ENCODE assay signal across 8 mouse cellular contexts in the genomic region with DNA sequence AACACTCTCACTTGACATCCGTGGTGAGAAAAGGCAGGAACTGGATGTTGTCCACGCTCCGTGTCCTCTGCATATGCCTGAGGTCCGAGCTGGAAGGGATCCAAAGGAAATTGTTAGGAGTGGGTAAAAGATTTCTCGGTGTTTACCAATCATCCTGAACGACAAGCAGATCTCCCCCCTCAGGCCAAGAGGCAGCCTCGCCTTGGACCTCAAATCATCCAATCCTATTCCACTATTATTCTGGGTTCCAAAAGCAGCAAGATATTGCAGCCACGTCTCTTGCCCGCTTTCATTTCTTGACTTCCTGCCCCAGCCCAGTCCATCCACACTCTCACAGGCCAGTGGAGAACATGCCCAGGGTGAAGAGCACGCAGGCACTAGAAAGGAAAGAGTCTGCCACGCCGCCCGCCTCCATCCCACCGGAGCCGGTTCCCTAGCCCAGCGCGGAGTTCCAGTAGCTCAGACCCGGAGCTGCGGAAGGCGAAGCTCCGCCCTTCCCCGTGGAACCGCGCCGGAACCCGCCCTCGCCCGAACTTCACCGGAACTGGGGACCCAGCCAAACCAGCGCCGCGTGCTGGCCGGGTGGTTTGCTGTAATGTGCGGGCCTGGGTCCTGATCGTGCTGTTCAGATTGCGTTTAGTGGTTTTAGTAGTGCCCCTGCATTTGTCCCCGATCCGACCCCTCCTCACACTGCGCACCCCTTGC. TPM values are rescaled to one million over a fixed set of nuclear protein-coding genes. Genes with fewer than 3 reads are reported as not detected.
DNase-seq lines count a peak whose midpoint lies in the region; ATAC-seq and TF ChIP-seq lines count a peak whose summit lies in the region.

A gene (minus strand): TSS at position 520 of the 705 bp plus-strand sequence.

- peak; percentile 54 for DNase-seq in CH12.LX (ENCODE audit: extremely low read depth)
- peak; percentile 81 for DNase-seq in cerebellum, adult 11 months
- peak; percentile 77 for DNase-seq in heart, postnatal 25 days (ENCODE audit: low spot score)
- peak; percentile 84 to 88 for DNase-seq in layer of hippocampus, adult 18-20 months (ENCODE audit: low spot score in 2 of 2)
- DNase-seq in ovary, adult 18-20 months (ENCODE audit: low spot score) = peak; percentile 75
- DNase-seq in thymus, postnatal 10 days (ENCODE audit: low spot score in 2 of 2) = peak; percentile 71 to 80

- peak; percentile 38 for ATAC-seq in forebrain, embryonic 15.5 days (replicated peaks)
- peak; percentile 69; the same call in 1 of the 2 replicates for ATAC-seq in lung, embryonic 15.5 days (ENCODE audit: borderline replicate concordance, extremely low read depth, low FRiP score, low TSS enrichment)

- intact Hi-C loops in heart, postnatal 25 days (cut with DNase I) = no loop called here

- H3K9ac ChIP-seq in CH12.LX (ENCODE audit: insufficient read depth, low read depth) = peak within 1 kb of the TSS; percentile 84
- H3K9ac ChIP-seq in forebrain, embryonic 15.5 days (replicated peaks) = peak within 1 kb of the TSS; percentile 76
- H3K9ac ChIP-seq in lung, embryonic 15.5 days = peak within 1 kb of the TSS; percentile 73

- H3K9me3 ChIP-seq in CH12.LX (replicated peaks; ENCODE audit: low read length) = no peaks in the 10 kb centered on the region
- H3K9me3 ChIP-seq in forebrain, embryonic 15.5 days = no peaks in the 10 kb centered on the region
- H3K9me3 ChIP-seq in lung, embryonic 15.5 days = no peaks in the 10 kb centered on the region

- TF ChIP-seq POLR2A in CH12.LX (IDR thresholded peaks at IDR 0.05; ENCODE audit: low read depth, low read length) = peak; percentile 92

- no peak within 1 kb of the TSS for H3K27ac ChIP-seq in CH12.LX (ENCODE audit: insufficient read depth, low read depth)
- H3K27ac ChIP-seq in forebrain, embryonic 15.5 days (replicated peaks) = peak within 1 kb of the TSS; percentile 72
- H3K27ac ChIP-seq in lung, embryonic 15.5 days = peak within 1 kb of the TSS; percentile 90

- peak within 1 kb of the TSS; percentile 67 for H3K4me2 ChIP-seq in CH12.LX (ENCODE audit: insufficient read depth, low read depth, poor library complexity, severe bottlenecking)
- H3K4me2 ChIP-seq in forebrain, embryonic 15.5 days (replicated peaks) = peak within 1 kb of the TSS; percentile 87
- H3K4me2 ChIP-seq in lung, embryonic 15.5 days = peak within 1 kb of the TSS; percentile 69

- no peak for TF ChIP-seq EP300 in CH12.LX (IDR thresholded peaks at IDR 0.05; ENCODE audit: low read length)

- TF ChIP-seq RAD21 in CH12.LX (IDR thresholded peaks at IDR 0.05; ENCODE audit: low read depth, low read length) = no peak

- TF ChIP-seq CTCF in CH12.LX (conservative IDR thresholded peaks at IDR 0.05 in 1 of 2, IDR thresholded peaks at IDR 0.05 in 1 of 2; ENCODE audit: low read depth in 2 of 2, low read length in 2 of 2) = peak in 1 of 2 experiments; percentile 63; a peak in 2 of 4 replicates

- H3K4me3 ChIP-seq in CH12.LX (replicated peaks in 1 of 3; ENCODE audit: low read depth in 2 of 3, low read length in 2 of 3, poor library complexity in 1 of 3) = peak within 1 kb of the TSS; percentile 70 to 92 (median 73)
- peak within 1 kb of the TSS; percentile 60 for H3K4me3 ChIP-seq in forebrain, embryonic 15.5 days
- H3K4me3 ChIP-seq in lung, embryonic 15.5 days = peak within 1 kb of the TSS; percentile 56

- H3K27me3 ChIP-seq in CH12.LX (replicated peaks) = peaks cover 2% of the 10 kb centered on the region
- H3K27me3 ChIP-seq in forebrain, embryonic 15.5 days = no peaks in the 10 kb centered on the region
- no peaks in the 10 kb centered on the region for H3K27me3 ChIP-seq in lung, embryonic 15.5 days

- peaks cover 0 to 13% of the 10 kb centered on the region in 2 experiments for H3K36me3 ChIP-seq in CH12.LX (replicated peaks in 1 of 2; ENCODE audit: control insufficient read depth in 1 of 2, insufficient read depth in 1 of 2, low read length in 1 of 2)
- H3K36me3 ChIP-seq in forebrain, embryonic 15.5 days = no peaks in the 10 kb centered on the region
- peaks cover 26% of the 10 kb centered on the region for H3K36me3 ChIP-seq in lung, embryonic 15.5 days

- in situ Hi-C loops in CH12.LX (cut with MboI; ENCODE audit: low pct_ligation_motif_present, low pct_unique_long_range_greater_than_20kb, low sequenced_read_pairs) = no loop called here

- peaks cover 12% of the 10 kb centered on the region; the same call in 1 of the 2 replicates for H3K79me2 ChIP-seq in CH12.LX (replicated peaks; ENCODE audit: control insufficient read depth, extremely low read depth, insufficient read depth, poor library complexity, severe bottlenecking)

- 2% methylated on average over 39 of the region's 39 CpGs for WGBS in forebrain, embryonic 15.5 days
- WGBS in lung, embryonic 15.5 days = 2% methylated on average over 39 of the region's 39 CpGs

- dilution Hi-C loops in CH12.LX (cut with MboI; ENCODE audit: extremely low pct_ligation_motif_present, extremely low pct_unique_long_range_greater_than_20kb, low sequenced_read_pairs) = no loop called here

- peaks cover 12 to 36% of the 10 kb centered on the region in 2 experiments for H3K4me1 ChIP-seq in CH12.LX (ENCODE audit: control insufficient read depth in 1 of 2, insufficient read depth in 2 of 2)
- H3K4me1 ChIP-seq in forebrain, embryonic 15.5 days = peaks cover 41% of the 10 kb centered on the region
- H3K4me1 ChIP-seq in lung, embryonic 15.5 days = peaks cover 50% of the 10 kb centered on the region

TF ChIP-seq in CH12.LX, 34 proteins besides CTCF, POLR2A, EP300 and RAD21:
- TF ChIP-seq MAX (IDR thresholded peaks at IDR 0.05; ENCODE audit: low read length) (peak; percentile 89), MXI1 (IDR thresholded peaks at IDR 0.05; ENCODE audit: low read depth, low read length) (peak; percentile 76), USF1 (IDR thresholded peaks at IDR 0.05; ENCODE audit: low read depth, low read length) (no peak), CHD1 (IDR thresholded peaks at IDR 0.05; ENCODE audit: low read depth, low read length) (no peak), CHD2 (IDR thresholded peaks at IDR 0.05; ENCODE audit: low read length) (no peak), MYC (IDR thresholded peaks at IDR 0.05; ENCODE audit: low read depth, low read length) (peak; percentile 83), ZKSCAN1 (IDR thresholded peaks at IDR 0.05; ENCODE audit: borderline replicate concordance, low read depth, low read length) (no peak), E2F4 (IDR thresholded peaks at IDR 0.05; ENCODE audit: insufficient replicate concordance, low read depth, low read length) (no peak), JUND (conservative IDR thresholded peaks at IDR 0.05; ENCODE audit: low read depth, low read length) (no peak), NRF1 (IDR thresholded peaks at IDR 0.05; ENCODE audit: low read depth, low read length) (0 out of 2 replicates have a peak, but pooled peaks have one; percentile 12), TBP (conservative IDR thresholded peaks at IDR 0.05; ENCODE audit: low read depth, low read length) (no peak), KAT2A (IDR thresholded peaks at IDR 0.05; ENCODE audit: insufficient replicate concordance, low read length) (0 out of 2 replicates have a peak, but pooled peaks have one; percentile 25), JUN (IDR thresholded peaks at IDR 0.05; ENCODE audit: insufficient read depth, low read depth, low read length) (no peak), SMC3 (IDR thresholded peaks at IDR 0.05; ENCODE audit: low read depth, low read length) (peak; percentile 24; the same call in 1 of the 2 replicates), SIN3A (IDR thresholded peaks at IDR 0.05; ENCODE audit: low read length) (peak; percentile 74), HCFC1 (IDR thresholded peaks at IDR 0.05; ENCODE audit: low read depth, low read length) (peak; percentile 64), ETS1 (conservative IDR thresholded peaks at IDR 0.05; ENCODE audit: low read depth, low read length) (0 out of 2 replicates have a peak, but pooled peaks have one; percentile 21), MAZ (IDR thresholded peaks at IDR 0.05; ENCODE audit: low read depth, low read length) (0 out of 2 replicates have a peak, but pooled peaks have one; percentile 56), BHLHE40 (IDR thresholded peaks at IDR 0.05; ENCODE audit: low read depth, low read length) (peak; percentile 56; the same call in 1 of the 2 replicates), MEF2A (IDR thresholded peaks at IDR 0.05; ENCODE audit: borderline replicate concordance, low read depth, low read length) (no peak), ELF1 (IDR thresholded peaks at IDR 0.05; ENCODE audit: low read depth, low read length) (peak; percentile 85), TCF12 (IDR thresholded peaks at IDR 0.05; ENCODE audit: low read depth, low read length) (peak; percentile 79), ZC3H11A (IDR thresholded peaks at IDR 0.05; ENCODE audit: low read depth, low read length) (no peak), USF2 (conservative IDR thresholded peaks at IDR 0.05; ENCODE audit: low read depth, low read length) (no peak), RCOR1 (conservative IDR thresholded peaks at IDR 0.05; ENCODE audit: low read depth, low read length) (no peak), NELFE (IDR thresholded peaks at IDR 0.05; ENCODE audit: low read depth, low read length) (peak; percentile 81), MAFK (IDR thresholded peaks at IDR 0.05; ENCODE audit: insufficient replicate concordance, low read length) (no peak), PAX5 (IDR thresholded peaks at IDR 0.05; ENCODE audit: low read length) (no peak), POLR2AphosphoS2 (IDR thresholded peaks at IDR 0.05; ENCODE audit: low read depth, low read length) (no peak; the same call in 1 of the 2 replicates), GABPA (IDR thresholded peaks at IDR 0.05; ENCODE audit: insufficient replicate concordance, low read depth, low read length) (no peak), ZNF384 (IDR thresholded peaks at IDR 0.05; ENCODE audit: low read depth, low read length) (no peak), ZMIZ1 (IDR thresholded peaks at IDR 0.05; ENCODE audit: low read depth, low read length) (peak; percentile 85), IRF4 (IDR thresholded peaks at IDR 0.05; ENCODE audit: low read depth, low read length) (peak; percentile 61), UBTF (IDR thresholded peaks at IDR 0.05; ENCODE audit: low read depth, low read length) (peak; percentile 74; the same call in 1 of the 2 replicates)

RNA-seq across cellular contexts. Expression of the gene that starts here (rescaled TPM):
- 47.8 and 50.9 TPM in 2 replicates for total RNA-seq in CH12.LX (2012; rRNA removed)
- total RNA-seq in CH12.LX (2014; rRNA removed) = 40.6 and 41.8 TPM in 2 replicates
- 44.7 and 56.0 TPM in 2 replicates for polyA plus RNA-seq in CH12.LX (2012; ENCODE audit: insufficient read length, low read depth)
- polyA plus RNA-seq in forebrain, embryonic 15.5 days (2015; fragmentation: Nextera tagmentation; extraction: Ambion mirVana) = 35.4 and 40.6 TPM in 2 replicates
- 10 to 100 TPM; 21.0 TPM for total RNA-seq in heart, postnatal 25 days (2021)
- 10 to 100 TPM; 43.7 to 52.2 TPM for total RNA-seq in layer of hippocampus, adult 18-20 months (2021)
- polyA plus RNA-seq in lung, embryonic 15.5 days (2015; fragmentation: Nextera tagmentation; extraction: Ambion mirVana) = 62.3 and 65.4 TPM in 2 replicates
